Mouse (Mus musculus): Measurements from ENCODE around the gene AC161166.1. TPM values are rescaled to one million over a fixed set of nuclear protein-coding genes. Genes with fewer than 3 reads are reported as not detected.

The AC161166.1 gene
- polyA plus RNA-seq, 1 experiment from 2014 or later: 1.2 TPM

- no peak for ATAC-seq
- Histone ChIP-seq H3K27me3 (no peaks in the 10 kb centered on the region), H3K4me3 (replicated peaks) (no peak overlapping the region), H3K9ac (replicated peaks) (no peak overlapping the region), H3K36me3 (no peaks in the 10 kb centered on the region), H3K9me3 (no peaks in the 10 kb centered on the region; the same call in 1 of the 2 replicates), H3K4me2 (replicated peaks) (no peak overlapping the region), H3K4me1 (replicated peaks) (peaks cover 11% of the 10 kb centered on the region), H3K27ac (no peak overlapping the region)
- 94% methylated on average over 7 of the region's 7 CpGs for WGBS
Measured at GRCm38 (mm10) chr7:24470356-24470755, 41.9 kb downstream of the AC161166.1 start.

DNA sequence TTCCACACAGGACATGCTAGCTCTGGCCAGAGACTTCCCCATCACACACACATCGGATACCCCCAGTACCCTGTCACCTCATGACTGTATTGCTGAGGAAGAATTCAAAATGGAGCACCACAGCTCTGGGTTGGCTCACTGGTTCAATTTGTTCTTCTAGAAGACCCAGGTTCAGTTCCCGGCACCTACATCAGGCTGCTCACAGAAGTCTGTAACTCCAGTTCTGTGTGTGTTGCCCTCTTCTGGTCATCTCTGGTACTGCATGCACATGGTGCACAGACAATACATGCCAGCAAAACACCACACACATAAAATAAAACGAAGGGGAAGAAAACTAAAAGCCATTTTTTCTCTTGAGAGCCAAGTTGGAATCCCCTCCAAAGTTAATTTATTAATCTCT is 43.1 kb downstream of the AC161166.1 start:
- Histone ChIP-seq H3K4me3 (replicated peaks) (no peak overlapping the region), H3K9me3 (no peaks in the 10 kb centered on the region; the same call in 1 of the 2 replicates), H3K27ac (no peak overlapping the region), H3K9ac (replicated peaks) (no peak overlapping the region), H3K4me2 (replicated peaks) (no peak overlapping the region), H3K36me3 (no peaks in the 10 kb centered on the region), H3K4me1 (replicated peaks) (0 out of 2 replicates have a peak, but pooled peaks cover 4% of the 10 kb centered on the region), H3K27me3 (no peaks in the 10 kb centered on the region)
- ATAC-seq: no peak
- 85% methylated on average over 3 of the region's 3 CpGs for WGBS

GRCm38 (mm10) chr7:24467886-24468285 is 44.4 kb downstream of the AC161166.1 start:
- Histone ChIP-seq H3K4me1 (replicated peaks) (0 out of 2 replicates have a peak, but pooled peaks cover 6% of the 10 kb centered on the region), H3K27me3 (no peaks in the 10 kb centered on the region; the same call in 1 of the 2 replicates), H3K9ac (replicated peaks) (no peak overlapping the region), H3K4me3 (replicated peaks) (no peak overlapping the region), H3K36me3 (no peaks in the 10 kb centered on the region), H3K4me2 (replicated peaks) (no peak overlapping the region), H3K27ac (no peak overlapping the region), H3K9me3 (no peaks in the 10 kb centered on the region; the same call in 1 of the 2 replicates)
- ATAC-seq: no peak
- WGBS: 85% methylated on average over 5 of the region's 5 CpGs

DNA sequence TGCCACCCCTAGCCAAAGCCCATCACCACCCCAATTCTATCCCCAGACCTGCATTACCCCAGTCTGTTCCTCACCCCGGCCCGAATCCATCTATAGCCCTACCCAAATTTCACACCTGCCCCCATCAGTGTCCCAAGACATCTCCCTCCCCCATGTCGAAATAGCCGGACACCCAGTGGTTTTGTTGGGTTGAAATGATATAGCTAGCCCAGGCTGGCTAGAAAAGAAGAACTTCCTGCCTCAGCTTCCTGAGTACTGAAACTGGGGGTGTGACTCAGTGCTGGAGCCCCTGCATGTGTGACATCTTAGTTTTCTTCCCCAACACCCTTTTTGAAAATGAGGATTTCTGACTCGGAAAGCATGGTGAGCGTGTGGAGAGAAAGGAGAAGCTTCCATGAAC is 45.4 kb downstream of the AC161166.1 start:
- no peak overlapping the region for H3K9ac ChIP-seq (replicated peaks)
- 90% methylated on average over 6 of the region's 6 CpGs for WGBS

DNA sequence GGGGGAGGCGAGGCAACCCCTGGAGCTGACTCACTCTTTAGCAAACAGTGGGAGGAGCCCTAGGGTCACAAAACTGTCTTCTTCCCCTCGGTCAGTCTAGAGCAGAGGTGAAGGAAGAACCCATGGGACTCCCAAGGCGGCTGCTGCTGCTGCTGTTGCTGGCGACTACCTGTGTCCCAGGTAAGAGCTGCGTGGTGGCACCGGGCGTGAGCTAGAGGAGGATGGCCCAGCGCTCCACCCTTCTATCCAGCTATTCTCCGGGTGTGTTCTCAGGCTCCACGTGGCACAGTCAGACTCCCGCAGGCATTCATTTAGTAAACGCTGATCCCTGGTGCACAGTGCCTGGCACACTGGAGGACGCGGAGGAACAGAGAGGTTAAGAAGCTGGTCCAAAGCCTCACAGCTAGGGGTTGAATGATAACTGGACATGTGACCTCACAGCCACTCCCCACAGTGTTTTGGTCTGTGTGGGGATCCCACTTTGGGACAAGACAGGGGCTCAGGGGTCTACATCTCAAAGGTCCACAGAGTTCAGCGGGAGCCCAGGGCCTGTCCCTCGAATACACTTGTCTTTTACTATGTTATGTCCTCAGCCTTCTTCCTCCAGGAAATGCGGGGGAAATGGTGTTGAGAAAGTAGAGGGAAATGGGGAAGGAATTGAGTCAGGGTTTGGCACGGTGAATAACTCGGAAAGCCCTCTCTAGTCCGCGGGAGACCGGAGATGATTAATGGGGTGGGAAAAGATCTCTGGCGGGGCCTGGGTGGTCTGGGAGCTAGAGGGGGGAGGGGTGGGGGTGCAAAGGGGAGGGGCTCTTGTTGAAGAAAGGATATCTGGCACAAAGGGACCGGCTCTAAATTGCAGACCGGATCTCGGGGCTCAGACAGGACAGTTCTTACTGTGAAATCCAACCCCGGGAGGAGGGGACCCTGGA is 49.6 kb downstream of the AC161166.1 start, which contains the start of gene Plaur:
Gene Plaur (plus strand): TSS at position 97 of the 932 bp plus-strand sequence.
- no peaks in the 10 kb centered on the region for H3K36me3 ChIP-seq
- H3K27me3 ChIP-seq: peaks cover 9% of the 10 kb centered on the region; the same call in 1 of the 2 replicates
- H3K4me1 ChIP-seq (replicated peaks): 0 out of 2 replicates have a peak, but pooled peaks cover 8% of the 10 kb centered on the region
- H3K4me2 ChIP-seq (replicated peaks): peak within 1 kb of the TSS; percentile 22; the same call in 1 of the 2 replicates
- peak; percentile 69 for ATAC-seq
- H3K9me3 ChIP-seq: no peaks in the 10 kb centered on the region
- H3K9ac ChIP-seq (replicated peaks): no peak within 1 kb of the TSS
- no peak within 1 kb of the TSS for H3K27ac ChIP-seq
- H3K4me3 ChIP-seq (replicated peaks): no peak within 1 kb of the TSS
- 10% methylated on average over 27 of the region's 27 CpGs for WGBS

More for the DNA sequence above, 45.4 kb downstream of the AC161166.1 start:
- H3K4me3 ChIP-seq (replicated peaks): no peak overlapping the region
- H3K36me3 ChIP-seq: no peaks in the 10 kb centered on the region
- no peak overlapping the region for H3K27ac ChIP-seq
- no peak for ATAC-seq
- peaks cover 6% of the 10 kb centered on the region; the same call in 1 of the 2 replicates for H3K27me3 ChIP-seq
- H3K4me2 ChIP-seq (replicated peaks): no peak overlapping the region
- no peaks in the 10 kb centered on the region; the same call in 1 of the 2 replicates for H3K9me3 ChIP-seq
- 0 out of 2 replicates have a peak, but pooled peaks cover 8% of the 10 kb centered on the region for H3K4me1 ChIP-seq (replicated peaks)

DNA sequence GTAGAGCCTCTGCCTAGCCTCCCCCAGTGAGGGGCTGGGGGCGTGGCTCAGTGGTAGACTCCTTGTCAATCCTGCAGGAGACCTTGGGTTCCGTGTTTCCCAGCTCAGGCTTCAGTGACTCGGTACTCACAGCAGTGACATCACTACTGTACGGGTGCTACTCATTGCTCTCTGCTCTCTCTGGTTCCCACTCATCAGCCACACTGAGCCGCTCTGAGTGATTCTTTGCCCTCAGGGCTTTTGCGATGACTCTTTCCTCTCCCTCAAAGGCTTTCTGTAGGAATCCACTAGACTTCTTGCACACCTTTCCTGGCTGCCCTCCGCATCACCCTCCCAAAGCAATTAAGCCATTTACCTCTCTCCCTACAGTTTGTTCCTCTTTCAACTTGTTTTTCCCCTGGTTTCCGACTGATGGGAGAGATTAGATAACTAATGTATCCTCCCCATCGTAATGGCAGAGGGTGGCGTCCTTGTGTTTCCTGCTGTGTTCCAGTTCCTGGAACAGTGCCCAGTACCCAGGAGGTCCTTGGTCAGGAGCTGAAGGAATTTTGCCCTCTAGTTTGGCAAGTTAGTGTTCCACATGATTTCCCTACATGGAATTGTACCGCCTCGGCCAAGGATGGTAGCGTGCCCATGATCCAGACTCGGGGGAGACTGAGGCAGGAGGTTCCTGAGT is 50.7 kb downstream of the AC161166.1 start:
- no peak overlapping the region for H3K27ac ChIP-seq
- peaks cover 9% of the 10 kb centered on the region; the same call in 1 of the 2 replicates for H3K27me3 ChIP-seq
- ATAC-seq: no peak
- H3K36me3 ChIP-seq: no peaks in the 10 kb centered on the region
- H3K4me3 ChIP-seq (replicated peaks): no peak overlapping the region
- 80% methylated on average over 14 of the region's 14 CpGs for WGBS
- H3K9me3 ChIP-seq: no peaks in the 10 kb centered on the region
- 0 out of 2 replicates have a peak, but pooled peaks cover 8% of the 10 kb centered on the region for H3K4me1 ChIP-seq (replicated peaks)
- no peak overlapping the region for H3K4me2 ChIP-seq (replicated peaks)
- no peak overlapping the region for H3K9ac ChIP-seq (replicated peaks)

Other genes starting within 250 kb of the AC161166.1 start
- 7.7 and 7.8 TPM in 2 replicates for gene Zfp93, start 242.0 kb downstream of the AC161166.1 start, polyA plus RNA-seq (2015; fragmentation: Nextera tagmentation; extraction: Ambion mirVana)
- 41.2 and 49.4 TPM in 2 replicates for gene Zfp61, start 211.2 kb downstream of the AC161166.1 start, polyA plus RNA-seq (2015; fragmentation: Nextera tagmentation; extraction: Ambion mirVana)
- gene Zfp94, start 195.8 kb downstream of the AC161166.1 start, polyA plus RNA-seq (2015; fragmentation: Nextera tagmentation; extraction: Ambion mirVana): 19.4 and 22.0 TPM in 2 replicates
- gene Tescl, start 178.5 kb downstream of the AC161166.1 start, polyA plus RNA-seq (2015; fragmentation: Nextera tagmentation; extraction: Ambion mirVana): 0.40 TPM in 1 of 2 replicates, not detected in the other
- gene Lypd5, start 163.3 kb downstream of the AC161166.1 start, polyA plus RNA-seq (2015; fragmentation: Nextera tagmentation; extraction: Ambion mirVana): not detected in 2 replicates
- gene Kcnn4, start 142.2 kb downstream of the AC161166.1 start, polyA plus RNA-seq (2015; fragmentation: Nextera tagmentation; extraction: Ambion mirVana): 0.40 and 0.66 TPM in 2 replicates
- 32.9 and 33.5 TPM in 2 replicates for gene Smg9, start 112.8 kb downstream of the AC161166.1 start, polyA plus RNA-seq (2015; fragmentation: Nextera tagmentation; extraction: Ambion mirVana)
- gene Irgc1, start 60.2 kb downstream of the AC161166.1 start, polyA plus RNA-seq (2015; fragmentation: Nextera tagmentation; extraction: Ambion mirVana): not detected in 2 replicates
- 1.0 and 1.2 TPM in 2 replicates for gene Plaur, start 50.0 kb downstream of the AC161166.1 start, polyA plus RNA-seq (2015; fragmentation: Nextera tagmentation; extraction: Ambion mirVana)
- gene Cadm4, start 30.4 kb downstream of the AC161166.1 start, polyA plus RNA-seq (2015; fragmentation: Nextera tagmentation; extraction: Ambion mirVana): 52.4 and 67.8 TPM in 2 replicates
- 234 and 261 TPM in 2 replicates for gene Zfp428, start 5.4 kb downstream of the AC161166.1 start, polyA plus RNA-seq (2015; fragmentation: Nextera tagmentation; extraction: Ambion mirVana)
- gene Irgq, start 18.2 kb upstream of the AC161166.1 start, polyA plus RNA-seq (2015; fragmentation: Nextera tagmentation; extraction: Ambion mirVana): 20.3 and 25.3 TPM in 2 replicates
- not detected in 2 replicates for gene Pinlyp, start 33.7 kb upstream of the AC161166.1 start, polyA plus RNA-seq (2015; fragmentation: Nextera tagmentation; extraction: Ambion mirVana)
- 65.8 and 71.4 TPM in 2 replicates for gene Xrcc1, start 33.8 kb upstream of the AC161166.1 start, polyA plus RNA-seq (2015; fragmentation: Nextera tagmentation; extraction: Ambion mirVana)
- 13.8 and 14.7 TPM in 2 replicates for gene Ethe1, start 75.1 kb upstream of the AC161166.1 start, polyA plus RNA-seq (2015; fragmentation: Nextera tagmentation; extraction: Ambion mirVana)
- gene Zfp575, start 75.2 kb upstream of the AC161166.1 start, polyA plus RNA-seq (2015; fragmentation: Nextera tagmentation; extraction: Ambion mirVana): 6.4 and 6.6 TPM in 2 replicates
- gene Phldb3, start 98.3 kb upstream of the AC161166.1 start, polyA plus RNA-seq (2015; fragmentation: Nextera tagmentation; extraction: Ambion mirVana): not detected in 2 replicates
- gene Lypd3, start 124.1 kb upstream of the AC161166.1 start, polyA plus RNA-seq (2015; fragmentation: Nextera tagmentation; extraction: Ambion mirVana): not detected in 2 replicates
- 0.15 TPM in 1 of 2 replicates, not detected in the other for gene Tex101, start 164.2 kb upstream of the AC161166.1 start, polyA plus RNA-seq (2015; fragmentation: Nextera tagmentation; extraction: Ambion mirVana)
- not detected in 2 replicates for gene BC049730, start 196.8 kb upstream of the AC161166.1 start, polyA plus RNA-seq (2015; fragmentation: Nextera tagmentation; extraction: Ambion mirVana)
- not detected in 2 replicates for gene Gm4763, start 214.5 kb upstream of the AC161166.1 start, polyA plus RNA-seq (2015; fragmentation: Nextera tagmentation; extraction: Ambion mirVana)
- 0.26 and 0.34 TPM in 2 replicates for gene Cd177, start 247.9 kb upstream of the AC161166.1 start, polyA plus RNA-seq (2015; fragmentation: Nextera tagmentation; extraction: Ambion mirVana)